Comparison of ENCODE assay signal across 8 mouse cellular contexts in the genomic region with DNA sequence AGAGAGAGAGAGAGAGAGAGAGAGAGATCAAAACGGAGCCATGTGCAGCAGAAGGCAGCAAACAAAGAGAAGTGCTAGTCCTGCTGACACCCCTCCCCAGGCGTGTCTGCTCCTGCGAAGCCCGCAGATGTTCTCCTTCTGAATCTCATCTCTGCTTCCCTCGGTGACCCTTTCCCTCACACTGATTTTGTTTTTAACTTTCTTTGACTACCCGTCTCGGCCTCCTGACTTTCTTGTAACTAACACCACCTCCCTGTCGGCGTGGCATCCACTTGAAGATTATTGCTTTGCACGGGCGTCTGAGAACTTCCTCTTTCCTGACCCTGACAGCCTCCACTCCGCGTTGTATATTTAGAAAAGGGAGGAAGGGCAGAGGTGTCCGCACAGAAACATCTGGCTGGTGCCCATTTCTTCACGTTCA.
DNase-seq lines count a peak whose midpoint lies in the region; ATAC-seq and TF ChIP-seq lines count a peak whose summit lies in the region.

No protein-coding gene starts in this region.

- 26% methylated on average over 15 of the region's 15 CpGs for WGBS in embryonic facial prominence, embryonic 10.5 days
- WGBS in intestine, embryonic 15.5 days, result 26% methylated on average over 15 of the region's 15 CpGs
- WGBS in lung, postnatal 0 days, result 9% methylated on average over 15 of the region's 15 CpGs
- WGBS in hindbrain, embryonic 12.5 days, result 63% methylated on average over 15 of the region's 15 CpGs

- peak overlapping the region; percentile 43 for H3K4me2 ChIP-seq in intestine, embryonic 15.5 days (replicated peaks)
- H3K4me2 ChIP-seq in lung, postnatal 0 days (replicated peaks; ENCODE audit: low read depth, low read length), result peak overlapping the region; percentile 46
- H3K4me2 ChIP-seq in hindbrain, embryonic 12.5 days (replicated peaks), result no peak overlapping the region

- peak overlapping the region; percentile 38 for H3K4me3 ChIP-seq in bone marrow macrophage, adult 2 months (ENCODE audit: insufficient read depth, low read length)
- peak overlapping the region; percentile 20; the same call in 1 of the 2 replicates for H3K4me3 ChIP-seq in embryonic facial prominence, embryonic 10.5 days
- no peak overlapping the region for H3K4me3 ChIP-seq in intestine, embryonic 15.5 days (replicated peaks)
- H3K4me3 ChIP-seq in lung, postnatal 0 days (ENCODE audit: low read depth, low read length), result no peak overlapping the region
- H3K4me3 ChIP-seq in hindbrain, embryonic 12.5 days, result no peak overlapping the region

- H3K36me3 ChIP-seq in embryonic facial prominence, embryonic 10.5 days (replicated peaks), result no peaks in the 10 kb centered on the region
- H3K36me3 ChIP-seq in intestine, embryonic 15.5 days, result no peaks in the 10 kb centered on the region
- H3K36me3 ChIP-seq in lung, postnatal 0 days (ENCODE audit: insufficient read depth, low read length), result no peaks in the 10 kb centered on the region
- H3K36me3 ChIP-seq in hindbrain, embryonic 12.5 days, result no peaks in the 10 kb centered on the region

- DNase-seq in embryonic facial prominence, embryonic 10.5 days (ENCODE audit: low spot score), result peak; percentile 78
- DNase-seq in lung, postnatal 0 days (ENCODE audit: low spot score), result peak; percentile 37
- no peak for DNase-seq in urinary bladder, postnatal 14 days (ENCODE audit: low spot score)
- no peak for DNase-seq in right cerebral cortex, postnatal 36 days (ENCODE audit: low spot score in 2 of 2)
- DNase-seq in retina, embryonic 14.5 days (ENCODE audit: low spot score), result no peak

- 0 out of 2 replicates have a peak, but pooled peaks cover 4% of the 10 kb centered on the region for H3K27me3 ChIP-seq in embryonic facial prominence, embryonic 10.5 days (replicated peaks; ENCODE audit: low read depth, poor library complexity, severe bottlenecking)
- no peaks in the 10 kb centered on the region for H3K27me3 ChIP-seq in intestine, embryonic 15.5 days (replicated peaks)
- H3K27me3 ChIP-seq in lung, postnatal 0 days (replicated peaks; ENCODE audit: insufficient read depth, low read length), result no peaks in the 10 kb centered on the region
- H3K27me3 ChIP-seq in hindbrain, embryonic 12.5 days, result no peaks in the 10 kb centered on the region

- no peak for TF ChIP-seq EP300 in lung, postnatal 0 days (IDR thresholded peaks at IDR 0.05)

- TF ChIP-seq POLR2A in bone marrow macrophage, adult 2 months (IDR thresholded peaks at IDR 0.05; ENCODE audit: borderline replicate concordance, low read depth, low read length), result no peak

- TF ChIP-seq CTCF in bone marrow macrophage, adult 2 months (IDR thresholded peaks at IDR 0.05; ENCODE audit: low read depth, low read length), result no peak
- TF ChIP-seq CTCF in lung, postnatal 0 days (IDR thresholded peaks at IDR 0.05), result no peak

- peaks cover 11% of the 10 kb centered on the region for H3K4me1 ChIP-seq in bone marrow macrophage, adult 2 months (ENCODE audit: control insufficient read depth, insufficient read depth, low read length)
- H3K4me1 ChIP-seq in embryonic facial prominence, embryonic 10.5 days, result peaks cover 30% of the 10 kb centered on the region
- H3K4me1 ChIP-seq in intestine, embryonic 15.5 days (replicated peaks), result no peaks in the 10 kb centered on the region
- H3K4me1 ChIP-seq in lung, postnatal 0 days (ENCODE audit: insufficient read depth, low read depth, low read length), result no peaks in the 10 kb centered on the region
- no peaks in the 10 kb centered on the region for H3K4me1 ChIP-seq in hindbrain, embryonic 12.5 days

- H3K9me3 ChIP-seq in embryonic facial prominence, embryonic 10.5 days, result no peaks in the 10 kb centered on the region
- no peaks in the 10 kb centered on the region for H3K9me3 ChIP-seq in intestine, embryonic 15.5 days
- no peaks in the 10 kb centered on the region for H3K9me3 ChIP-seq in lung, postnatal 0 days (ENCODE audit: low read length)
- H3K9me3 ChIP-seq in hindbrain, embryonic 12.5 days (replicated peaks), result no peaks in the 10 kb centered on the region

- no peak overlapping the region for H3K9ac ChIP-seq in intestine, embryonic 15.5 days
- H3K9ac ChIP-seq in lung, postnatal 0 days (replicated peaks; ENCODE audit: low read depth), result no peak overlapping the region
- H3K9ac ChIP-seq in hindbrain, embryonic 12.5 days, result no peak overlapping the region

- no peak for ATAC-seq in intestine, embryonic 15.5 days
- peak; percentile 12; the same call in 1 of the 2 replicates for ATAC-seq in lung, postnatal 0 days
- ATAC-seq in hindbrain, embryonic 12.5 days (ENCODE audit: low FRiP score), result no peak

- H3K27ac ChIP-seq in bone marrow macrophage, adult 2 months (ENCODE audit: insufficient read depth, low read depth, low read length), result peak overlapping the region; percentile 64
- peak overlapping the region; percentile 79 for H3K27ac ChIP-seq in embryonic facial prominence, embryonic 10.5 days (replicated peaks)
- H3K27ac ChIP-seq in intestine, embryonic 15.5 days, result no peak overlapping the region
- H3K27ac ChIP-seq in lung, postnatal 0 days (ENCODE audit: low read length), result no peak overlapping the region
- H3K27ac ChIP-seq in hindbrain, embryonic 12.5 days, result no peak overlapping the region

Comparison
In these comparisons a context has a peak if more than half of its experiments do, and no peak if none do; other contexts are left out.
1. H3K27ac ChIP-seq: peak in bone marrow macrophage, adult 2 months (single experiment) and embryonic facial prominence, embryonic 10.5 days (single experiment); none in intestine, embryonic 15.5 days (single experiment), lung, postnatal 0 days (single experiment) and hindbrain, embryonic 12.5 days (single experiment).
2. H3K4me3 ChIP-seq: peak in bone marrow macrophage, adult 2 months (single experiment) and embryonic facial prominence, embryonic 10.5 days (single experiment); none in intestine, embryonic 15.5 days (single experiment), lung, postnatal 0 days (single experiment) and hindbrain, embryonic 12.5 days (single experiment).
3. DNase-seq: peak in embryonic facial prominence, embryonic 10.5 days (single experiment) and lung, postnatal 0 days (single experiment); none in urinary bladder, postnatal 14 days (single experiment), right cerebral cortex, postnatal 36 days (0 of 2) and retina, embryonic 14.5 days (single experiment).